Mouse (Mus musculus): ENCODE measurements at regions not wholly inside any gene's neighbourhood (a gene's known extent, or its start where the extent isn't known, plus 50 kb on each side); places are given as distances from the start of the nearest gene placed in this dataset.

DNA sequence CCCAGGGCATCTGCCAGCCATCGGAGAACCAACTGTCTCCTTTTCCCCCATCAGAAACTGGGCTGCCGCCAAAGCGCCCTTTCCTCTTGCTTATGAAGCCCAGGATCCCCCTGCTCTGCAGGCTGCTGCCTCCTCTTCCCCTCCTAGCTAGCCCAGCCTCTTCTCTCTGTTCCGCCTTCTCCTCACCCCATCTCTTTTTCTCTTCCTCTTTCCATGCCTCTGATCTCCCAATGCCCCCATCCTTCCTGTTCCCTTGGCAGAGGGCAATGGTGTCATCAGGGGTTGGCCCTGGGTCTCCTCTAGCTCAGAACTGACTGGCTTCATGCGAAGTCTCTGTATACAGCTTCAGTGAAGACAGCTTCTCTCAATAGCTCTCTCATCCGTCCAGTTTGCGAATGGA is 87.4 kb upstream of the Rbpj start:
- TF ChIP-seq CTCF (IDR thresholded peaks at IDR 0.05 in 2 of 3, conservative IDR thresholded peaks at IDR 0.05 in 1 of 3; ENCODE audit: control insufficient read depth in 1 of 3, insufficient read depth in 1 of 3, low read depth in 2 of 3, low read length in 3 of 3, poor library complexity in 1 of 3, severe bottlenecking in 1 of 3) (no peak), POLR2A (IDR thresholded peaks at IDR 0.05; ENCODE audit: control insufficient read depth in 1 of 2, insufficient read depth in 1 of 2, low read depth in 1 of 2, low read length in 2 of 2, poor library complexity in 1 of 2) (no peak), RCOR1 (IDR thresholded peaks at IDR 0.05; ENCODE audit: low read depth, low read length) (no peak), POLR2AphosphoS2 (IDR thresholded peaks at IDR 0.05; ENCODE audit: low read length) (no peak), SIN3A (IDR thresholded peaks at IDR 0.05; ENCODE audit: low read length) (no peak), NRF1 (IDR thresholded peaks at IDR 0.05; ENCODE audit: insufficient read depth, low read depth, low read length, poor library complexity, severe bottlenecking) (no peak)

Measured in MEL (cell line).